Mouse (Mus musculus) forebrain, embryonic 16.5 days (tissue): Measurements from ENCODE around the gene Eif5b. TPM values are rescaled to one million over a fixed set of nuclear protein-coding genes. Genes with fewer than 3 reads are reported as not detected.
"Not testable (repeated sequence)": the region's sequence is repeated elsewhere in the genome, so short reads cannot be mapped to it uniquely, and the experiment has no call there.

ENCODE experiments used
- ATAC-seq: fragments of 200-750 bp; cut with Nextera tagmentation; 2 replicates; pipeline ENCODE4 v1.8.0; 2017; ENCODE audit warnings: mild to moderate bottlenecking, moderate library complexity
- H3K27ac ChIP-seq: fragments of 300-500 bp; sonication (generic); 2 replicates; pipeline ENCODE4 v1.5.1; 2014; ENCODE audit warnings: low read length, control low read depth
- H3K27me3 ChIP-seq: fragments of 300-500 bp; sonication (generic); replicated peaks from 2 replicates; pipeline ENCODE4 v1.6.1; 2014; ENCODE audit warnings: low read length; ENCODE audit not compliant: control insufficient read depth, insufficient read depth
- H3K36me3 ChIP-seq: fragments of 300-500 bp; sonication (generic); 2 replicates; pipeline ENCODE4 v1.6.1; 2014; ENCODE audit not compliant: control insufficient read depth, insufficient read depth
- H3K4me1 ChIP-seq: fragments of 300-500 bp; sonication (generic); replicated peaks from 2 replicates; pipeline ENCODE4 v1.6.1; 2014; ENCODE audit warnings: low read length; ENCODE audit not compliant: control insufficient read depth, insufficient read depth
- H3K4me2 ChIP-seq: fragments of 300-500 bp; sonication (generic); 2 replicates; pipeline ENCODE4 v1.6.1; 2014; ENCODE audit warnings: mild to moderate bottlenecking, low read length, control low read depth
- H3K4me3 ChIP-seq: fragments of 300-500 bp; sonication (generic); replicated peaks from 2 replicates; pipeline ENCODE4 v1.5.1; 2014; ENCODE audit warnings: mild to moderate bottlenecking, low read length, control low read depth
- H3K9ac ChIP-seq: fragments of 300-500 bp; sonication (generic); replicated peaks from 2 replicates; pipeline ENCODE4 v1.6.1; 2014; ENCODE audit warnings: low read depth, low read length, control low read depth
- H3K9me3 ChIP-seq: fragments of 300-500 bp; sonication (generic); 2 replicates; pipeline ENCODE4 v1.6.1; 2016; ENCODE audit warnings: low read length; ENCODE audit not compliant: control insufficient read depth
- WGBS: fragments of 180-500 bp; shearing (Covaris S2); extraction: QIAGEN DNeasy Blood & Tissue Kit; methylation state at CpG from one replicate; pipeline ENCODE4 v1.1.7; 2014; 5-methylcytosine and 5-hydroxymethylcytosine counted together
- polyA plus RNA-seq: library from polyadenylated mRNA; unstranded; fragments of >200 nt; fragmentation: Nextera tagmentation; extraction: Ambion mirVana; gene quantifications from 2 replicates; pipeline ENCODE4 v1.2.1, GENCODE M21; 2015

Eif5b gene
- polyA plus RNA-seq, 1 experiment from 2014 or later = 23.0 TPM

- no peak overlapping the region for H3K27ac ChIP-seq
- no peaks in the 10 kb centered on the region for H3K27me3 ChIP-seq
- 93% methylated on average over 6 of the region's 6 CpGs for WGBS
- ATAC-seq = no peak
- H3K4me1 ChIP-seq = no peaks in the 10 kb centered on the region
- no peaks in the 10 kb centered on the region for H3K9me3 ChIP-seq
- H3K4me2 ChIP-seq = no peak overlapping the region
- H3K9ac ChIP-seq = no peak overlapping the region
- no peaks in the 10 kb centered on the region for H3K36me3 ChIP-seq
- no peak overlapping the region for H3K4me3 ChIP-seq
Observed at GRCm38 (mm10) chr1:37968746-37969145, 29.1 kb upstream of the Eif5b start.

- 31% methylated on average over 4 of the region's 4 CpGs for WGBS
- no peak for ATAC-seq
- no peak overlapping the region for H3K4me3 ChIP-seq
- H3K9ac ChIP-seq = no peak overlapping the region
- no peak overlapping the region for H3K27ac ChIP-seq
- H3K4me1 ChIP-seq = no peaks in the 10 kb centered on the region
- no peak overlapping the region for H3K4me2 ChIP-seq
- no peaks in the 10 kb centered on the region for H3K36me3 ChIP-seq
- H3K9me3 ChIP-seq = no peaks in the 10 kb centered on the region
- no peaks in the 10 kb centered on the region for H3K27me3 ChIP-seq
Observed at GRCm38 (mm10) chr1:37971520-37971919, 26.3 kb upstream of the Eif5b start.

- H3K36me3 ChIP-seq, H3K27ac ChIP-seq, H3K4me1 ChIP-seq, H3K4me3 ChIP-seq, H3K9me3 ChIP-seq, H3K9ac ChIP-seq, H3K27me3 ChIP-seq, ATAC-seq, H3K4me2 ChIP-seq: not testable (repeated sequence)
- WGBS = 70% methylated on average over 9 of the region's 9 CpGs
Observed at GRCm38 (mm10) chr1:37976666-37977065, 21.1 kb upstream of the Eif5b start.

DNA sequence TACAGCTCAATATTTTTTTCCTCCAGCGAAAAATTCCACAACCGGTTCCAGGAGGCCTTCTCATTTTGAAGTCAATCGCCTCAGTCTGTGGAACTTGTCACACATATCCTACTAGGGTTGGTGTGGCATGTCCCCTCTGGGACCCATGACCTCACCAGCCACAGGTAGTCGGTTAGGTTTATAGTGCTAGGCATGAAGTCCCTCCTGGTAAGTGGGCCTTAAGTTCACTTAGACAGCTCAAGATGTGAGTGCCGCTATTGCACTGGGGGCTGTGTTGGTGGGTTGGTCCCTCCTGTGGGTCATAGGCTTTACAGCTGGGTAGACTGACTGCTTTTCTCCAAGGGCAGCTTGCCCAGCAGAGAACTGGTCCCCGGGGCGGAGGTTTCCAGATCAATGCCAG lies 20.5 kb upstream of the Eif5b start:
- Histone ChIP-seq H3K4me3 (no peak overlapping the region), H3K9me3 (no peaks in the 10 kb centered on the region), H3K4me2 (no peak overlapping the region), H3K36me3 (no peaks in the 10 kb centered on the region), H3K9ac (no peak overlapping the region), H3K27ac (no peak overlapping the region), H3K4me1 (no peaks in the 10 kb centered on the region), H3K27me3 (no peaks in the 10 kb centered on the region)
- 90% methylated on average over 7 of the region's 7 CpGs for WGBS
- ATAC-seq = no peak

DNA sequence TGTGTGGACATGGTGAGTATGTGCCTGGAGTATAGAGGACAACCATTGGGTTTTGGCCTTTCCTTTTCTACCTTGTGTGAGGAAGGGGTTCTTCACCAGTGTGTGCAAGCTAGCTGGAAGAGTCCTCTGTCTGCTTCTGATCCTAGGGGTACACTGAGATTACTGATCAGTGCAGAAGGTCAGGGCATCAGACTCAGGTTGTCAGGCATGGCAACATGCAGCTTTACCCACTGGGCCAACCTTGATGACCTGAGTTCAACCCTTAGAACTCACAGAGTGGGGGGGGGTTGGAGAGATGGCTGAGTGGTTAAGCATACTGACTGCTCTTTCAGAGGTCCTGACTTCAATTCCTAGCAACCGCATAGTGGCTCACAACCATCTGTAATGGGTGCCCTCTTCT lies 13.5 kb upstream of the Eif5b start:
- no peaks in the 10 kb centered on the region for H3K9me3 ChIP-seq
- no peak overlapping the region for H3K4me2 ChIP-seq
- H3K27ac ChIP-seq = no peak overlapping the region
- H3K4me1 ChIP-seq = no peaks in the 10 kb centered on the region
- no peaks in the 10 kb centered on the region for H3K27me3 ChIP-seq
- WGBS = 90% methylated on average over 1 of the region's 1 CpGs
- H3K9ac ChIP-seq = no peak overlapping the region
- peaks cover 17% of the 10 kb centered on the region for H3K36me3 ChIP-seq
- no peak for ATAC-seq
- no peak overlapping the region for H3K4me3 ChIP-seq

DNA sequence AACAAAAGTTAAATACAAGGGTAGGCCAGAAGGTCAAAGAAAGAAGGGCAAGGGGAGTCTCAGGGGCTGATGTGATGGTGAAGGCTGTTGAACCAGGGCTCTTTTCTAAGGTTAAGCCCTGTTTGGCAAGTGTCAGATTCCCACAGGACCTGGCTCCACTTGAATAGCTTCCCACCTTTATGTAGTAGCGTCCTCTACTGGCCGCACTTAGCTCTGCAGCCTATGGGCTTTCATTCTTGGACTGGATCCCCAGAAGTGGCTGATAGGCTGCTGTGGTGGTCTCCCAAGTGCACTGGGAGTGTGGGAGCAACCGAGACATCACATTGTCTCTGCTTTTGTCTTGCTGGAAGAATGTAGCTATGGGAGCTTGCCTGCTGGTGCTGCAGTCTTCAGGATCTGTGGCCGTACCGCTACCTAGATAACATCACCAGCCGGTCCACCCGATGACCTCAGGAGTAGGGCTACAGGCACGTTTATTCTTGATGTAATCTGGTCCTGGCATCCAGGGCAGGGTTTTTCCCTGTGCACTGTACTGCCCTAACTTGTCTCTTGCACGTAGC lies 12.0 kb upstream of the Eif5b start:
- no peak overlapping the region for H3K4me2 ChIP-seq
- H3K4me3 ChIP-seq = no peak overlapping the region
- H3K9me3 ChIP-seq = no peaks in the 10 kb centered on the region
- H3K9ac ChIP-seq = no peak overlapping the region
- no peak overlapping the region for H3K27ac ChIP-seq
- H3K4me1 ChIP-seq = no peaks in the 10 kb centered on the region
- ATAC-seq = no peak
- H3K36me3 ChIP-seq = peaks cover 17% of the 10 kb centered on the region
- 81% methylated on average over 9 of the region's 9 CpGs for WGBS
- no peaks in the 10 kb centered on the region for H3K27me3 ChIP-seq

DNA sequence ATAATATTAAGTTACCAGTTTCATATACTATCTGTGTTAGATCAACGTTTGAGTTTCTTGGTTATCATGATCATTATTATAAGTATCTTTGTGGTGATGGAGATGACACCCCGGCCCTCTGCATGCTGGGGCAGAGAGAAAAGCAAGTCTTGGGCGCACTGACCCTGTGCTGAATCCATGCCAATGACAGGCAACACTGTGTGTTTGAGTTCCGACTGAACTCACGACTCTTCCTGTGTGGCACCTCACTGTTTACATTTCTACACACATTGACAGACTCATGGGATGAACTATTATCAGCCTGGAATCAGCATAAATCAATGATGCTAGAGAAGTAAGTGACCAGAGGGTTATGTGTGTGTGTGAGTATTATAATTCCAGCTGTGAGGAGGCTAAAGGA lies 10.0 kb upstream of the Eif5b start:
- H3K9ac ChIP-seq = no peak overlapping the region
- ATAC-seq = no peak

GRCm38 (mm10) chr1:37996226-37996625 lies 1.6 kb upstream of the Eif5b start:
- no peaks in the 10 kb centered on the region for H3K9me3 ChIP-seq
- H3K27ac ChIP-seq = no peak overlapping the region; the same call in 1 of the 2 replicates
- peaks cover 14% of the 10 kb centered on the region; the same call in 1 of the 2 replicates for H3K36me3 ChIP-seq
- peak overlapping the region; percentile 89 for H3K4me2 ChIP-seq
- 42% methylated on average over 3 of the region's 3 CpGs for WGBS
- H3K9ac ChIP-seq = peak overlapping the region; percentile 82
- H3K4me3 ChIP-seq = peak overlapping the region; percentile 80
- ATAC-seq = no peak
- H3K4me1 ChIP-seq = peaks cover 19% of the 10 kb centered on the region
- no peaks in the 10 kb centered on the region for H3K27me3 ChIP-seq

More for the DNA sequence above, 10.0 kb upstream of the Eif5b start:
- 93% methylated on average over 5 of the region's 5 CpGs for WGBS
- H3K36me3 ChIP-seq = peaks cover 24% of the 10 kb centered on the region
- H3K27me3 ChIP-seq = no peaks in the 10 kb centered on the region
- H3K4me3 ChIP-seq = no peak overlapping the region
- H3K4me1 ChIP-seq = no peaks in the 10 kb centered on the region
- H3K9me3 ChIP-seq = no peaks in the 10 kb centered on the region
- no peak overlapping the region for H3K27ac ChIP-seq
- no peak overlapping the region for H3K4me2 ChIP-seq

GRCm38 (mm10) chr1:37996877-37997484 lies 829 bp upstream of the Eif5b start:
- peaks cover 14% of the 10 kb centered on the region; the same call in 1 of the 2 replicates for H3K36me3 ChIP-seq
- peak overlapping the region; percentile 80 for H3K4me3 ChIP-seq
- peak; percentile 97 for ATAC-seq
- no peaks in the 10 kb centered on the region for H3K27me3 ChIP-seq
- H3K4me2 ChIP-seq = peak overlapping the region; percentile 89
- H3K9me3 ChIP-seq = no peaks in the 10 kb centered on the region
- peaks cover 19% of the 10 kb centered on the region for H3K4me1 ChIP-seq
- H3K27ac ChIP-seq = peak overlapping the region; percentile 96
- WGBS = under 1% methylated on average over 42 of the region's 42 CpGs
- H3K9ac ChIP-seq = peak overlapping the region; percentile 83
